Mouse (Mus musculus): ENCODE data around the gene Slamf6. TPM values are rescaled to one million over a fixed set of nuclear protein-coding genes. Genes with fewer than 3 reads are reported as not detected.

The Slamf6 gene
- not detected for polyA plus RNA-seq (2014; fragmentation: Illumina TruSeq; extraction: RNeasy Lipid Tissue Mini Kit (QIAGEN cat#74804); ENCODE audit: low read depth, low replicate concordance)

GRCm38 (mm10) chr1:171917305-171918039 lies at the start of gene Slamf6:
Slamf6 (plus strand) TSS chr1:171917515.

GRCm38 (mm10) chr1:171895364-171895763 lies 22.0 kb upstream of the Slamf6 start, which contains the start of gene Gm10521:
Gm10521 (plus strand) TSS chr1:171895664.

Other genes with a start within 250 kb of the Slamf6 start
- 3.3 TPM for gene Cd48, start 235.5 kb upstream of the Slamf6 start, polyA plus RNA-seq (2014; fragmentation: Illumina TruSeq; extraction: RNeasy Lipid Tissue Mini Kit (QIAGEN cat#74804); ENCODE audit: low read depth, low replicate concordance)
- 0.31 TPM for gene Slamf1, start 150.4 kb upstream of the Slamf6 start, polyA plus RNA-seq (2014; fragmentation: Illumina TruSeq; extraction: RNeasy Lipid Tissue Mini Kit (QIAGEN cat#74804); ENCODE audit: low read depth, low replicate concordance)
- gene Cd84, start 77.8 kb upstream of the Slamf6 start, polyA plus RNA-seq (2014; fragmentation: Illumina TruSeq; extraction: RNeasy Lipid Tissue Mini Kit (QIAGEN cat#74804); ENCODE audit: low read depth, low replicate concordance), result 1.4 TPM
- not detected for gene Gm10521, start 21.9 kb upstream of the Slamf6 start, polyA plus RNA-seq (2014; fragmentation: Illumina TruSeq; extraction: RNeasy Lipid Tissue Mini Kit (QIAGEN cat#74804); ENCODE audit: low read depth, low replicate concordance)
- 0.81 TPM for gene Vangl2, start 110.9 kb downstream of the Slamf6 start, polyA plus RNA-seq (2014; fragmentation: Illumina TruSeq; extraction: RNeasy Lipid Tissue Mini Kit (QIAGEN cat#74804); ENCODE audit: low read depth, low replicate concordance)
- not detected for gene Nhlh1, start 140.1 kb downstream of the Slamf6 start, polyA plus RNA-seq (2014; fragmentation: Illumina TruSeq; extraction: RNeasy Lipid Tissue Mini Kit (QIAGEN cat#74804); ENCODE audit: low read depth, low replicate concordance)
- 111 TPM for gene Copa, start 165.0 kb downstream of the Slamf6 start, polyA plus RNA-seq (2014; fragmentation: Illumina TruSeq; extraction: RNeasy Lipid Tissue Mini Kit (QIAGEN cat#74804); ENCODE audit: low read depth, low replicate concordance)
- gene Ncstn, start 165.3 kb downstream of the Slamf6 start, polyA plus RNA-seq (2014; fragmentation: Illumina TruSeq; extraction: RNeasy Lipid Tissue Mini Kit (QIAGEN cat#74804); ENCODE audit: low read depth, low replicate concordance), result 49.5 TPM
- 141 TPM for gene Pex19, start 209.2 kb downstream of the Slamf6 start, polyA plus RNA-seq (2014; fragmentation: Illumina TruSeq; extraction: RNeasy Lipid Tissue Mini Kit (QIAGEN cat#74804); ENCODE audit: low read depth, low replicate concordance)
- gene Dcaf8, start 230.6 kb downstream of the Slamf6 start, polyA plus RNA-seq (2014; fragmentation: Illumina TruSeq; extraction: RNeasy Lipid Tissue Mini Kit (QIAGEN cat#74804); ENCODE audit: low read depth, low replicate concordance), result 124 TPM